Mouse (Mus musculus): ENCODE measurements around the gene Rps6kb1.

The Rps6kb1 gene

DNA sequence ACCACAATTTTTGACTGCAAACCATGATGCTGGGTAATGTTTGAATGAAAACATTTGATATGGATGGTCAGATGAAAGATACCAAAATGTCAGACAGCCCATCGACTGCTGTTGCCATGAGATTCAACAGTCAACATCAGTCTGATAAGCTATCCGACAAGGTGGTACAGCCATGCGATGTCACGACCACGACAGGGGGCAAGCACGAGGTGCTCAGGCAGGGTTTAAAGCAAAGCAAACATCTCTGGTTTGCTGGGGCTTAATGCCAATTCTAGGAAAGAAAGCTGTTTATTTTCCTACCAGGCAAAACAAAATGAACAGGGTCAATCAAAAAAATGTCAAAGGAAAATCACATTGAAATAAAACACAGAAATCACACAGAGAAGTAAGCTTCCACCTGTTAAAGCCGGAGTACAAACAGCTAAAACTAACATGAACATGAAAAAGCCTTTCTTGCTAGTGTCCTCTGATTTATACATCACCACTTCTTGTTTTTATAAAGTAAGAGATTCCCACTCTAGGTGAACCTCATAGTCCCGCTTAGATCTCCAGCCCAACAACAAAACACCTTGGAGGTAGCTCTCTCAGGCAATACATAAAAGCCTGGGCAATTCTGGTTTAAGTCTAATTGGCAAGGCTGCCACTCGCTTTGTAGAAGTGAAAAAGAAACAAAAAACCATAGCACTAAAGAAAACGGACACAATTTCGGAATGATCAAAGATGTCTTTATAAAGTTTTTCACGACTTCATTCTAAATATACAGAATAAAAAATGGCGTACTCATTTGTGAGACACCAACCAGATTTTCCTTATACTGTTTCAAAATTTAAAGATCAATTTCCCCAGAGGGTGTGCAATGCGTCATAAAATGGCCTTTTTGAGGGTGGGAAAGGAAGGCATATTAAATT lies 39.6 kb upstream of the Rps6kb1 start:
- DNase-seq (ENCODE audit: low read depth, low spot score), result no peak
- no peaks in the 10 kb centered on the region for H3K36me3 ChIP-seq (ENCODE audit: control insufficient read depth, insufficient read depth, low read length, poor library complexity, severe bottlenecking)
- no peaks in the 10 kb centered on the region for H3K27me3 ChIP-seq (ENCODE audit: control insufficient read depth, insufficient read depth, low read length, poor library complexity, severe bottlenecking)

DNA sequence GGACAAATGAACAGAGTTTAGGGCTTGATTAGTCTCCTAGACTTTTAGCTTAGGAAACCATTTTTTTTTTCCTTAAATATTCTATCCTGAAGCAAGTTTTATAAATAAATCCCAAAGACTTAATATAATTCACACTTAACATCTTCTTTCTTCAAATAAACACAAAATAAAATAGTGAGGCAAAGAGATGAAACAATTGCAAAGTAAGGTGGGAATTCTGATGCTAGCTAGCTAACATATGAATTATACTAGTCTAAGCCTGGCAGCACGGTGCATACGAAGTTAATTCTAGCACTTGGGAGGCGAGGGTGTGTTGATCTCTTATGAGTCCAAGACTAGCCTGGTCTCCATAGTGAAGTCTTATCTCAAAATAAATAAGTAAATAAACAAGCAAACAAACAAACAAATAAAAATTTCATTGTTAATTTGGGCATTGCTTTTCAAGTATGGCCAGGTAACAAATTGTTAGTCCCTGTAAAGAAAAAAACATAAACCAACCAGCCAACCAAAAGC lies 38.8 kb upstream of the Rps6kb1 start:
- no peaks in the 10 kb centered on the region for H3K27me3 ChIP-seq (ENCODE audit: control insufficient read depth, insufficient read depth, low read length, poor library complexity, severe bottlenecking)
- no peak for DNase-seq (ENCODE audit: low read depth, low spot score)
- no peaks in the 10 kb centered on the region for H3K36me3 ChIP-seq (ENCODE audit: control insufficient read depth, insufficient read depth, low read length, poor library complexity, severe bottlenecking)

DNA sequence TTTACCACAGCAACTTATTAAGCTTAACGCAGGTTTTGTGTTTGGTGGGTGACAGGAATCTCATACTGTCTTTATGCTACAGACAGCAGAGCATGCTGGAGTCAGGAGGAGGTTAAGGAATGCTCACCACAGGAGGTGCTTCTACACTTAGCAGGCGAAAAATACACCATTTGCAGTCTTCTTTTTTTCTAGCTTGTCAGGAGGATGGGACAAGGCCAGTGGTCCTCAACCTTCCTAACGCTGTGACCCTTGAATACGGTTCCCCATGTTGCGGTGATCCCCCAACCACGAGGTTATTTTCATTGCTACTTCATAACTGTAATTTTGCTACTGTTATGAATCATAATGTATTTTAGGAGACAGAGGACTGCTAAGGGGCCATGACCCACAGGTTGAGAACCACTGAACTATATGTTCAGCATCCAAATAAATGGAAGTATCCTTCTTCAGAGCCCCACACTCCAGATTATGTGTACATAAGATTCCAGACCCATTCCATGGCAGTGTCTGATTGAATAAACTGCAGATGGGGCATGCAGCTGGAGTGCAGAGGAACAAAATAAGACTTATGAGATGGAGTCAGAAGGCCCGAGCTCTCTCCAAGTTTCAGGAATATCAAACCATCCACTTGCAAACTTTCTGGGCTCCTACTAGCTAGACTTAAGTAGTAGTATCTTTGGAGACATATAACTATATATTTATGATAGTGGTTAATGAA lies 38.1 kb upstream of the Rps6kb1 start:
- H3K36me3 ChIP-seq (ENCODE audit: control insufficient read depth, insufficient read depth, low read length, poor library complexity, severe bottlenecking), result no peaks in the 10 kb centered on the region
- H3K27me3 ChIP-seq (ENCODE audit: control insufficient read depth, insufficient read depth, low read length, poor library complexity, severe bottlenecking), result no peaks in the 10 kb centered on the region
- DNase-seq (ENCODE audit: low read depth, low spot score), result no peak

DNA sequence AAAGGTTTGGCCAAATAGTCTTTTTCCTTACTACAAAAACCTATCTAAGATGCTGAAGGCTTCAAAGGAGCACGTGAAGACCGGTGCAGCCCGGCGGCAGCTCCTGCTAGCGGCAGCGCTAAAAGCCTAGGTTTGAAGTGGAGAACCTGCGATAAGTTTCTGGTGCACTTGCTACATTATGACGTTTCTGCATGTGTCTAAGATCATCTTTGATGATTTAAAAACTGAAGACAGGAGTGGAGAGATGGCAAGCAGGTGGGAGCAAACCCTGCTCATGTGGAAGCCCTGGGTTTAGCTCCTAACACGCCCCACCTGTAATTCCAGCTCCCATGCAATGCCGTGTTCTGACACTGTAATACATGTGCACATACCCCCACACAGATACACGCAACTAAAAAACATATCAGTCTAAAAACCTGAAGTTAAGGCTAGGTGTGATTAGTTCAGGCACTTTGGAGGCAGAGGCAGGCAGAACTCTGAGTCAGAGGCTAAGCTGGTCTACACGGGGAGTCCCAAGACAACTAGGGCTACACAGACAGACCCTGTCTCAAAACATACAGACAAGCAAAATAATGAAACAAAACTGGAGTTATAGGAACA lies 37.4 kb upstream of the Rps6kb1 start:
- no peak for DNase-seq (ENCODE audit: low read depth, low spot score)
- H3K36me3 ChIP-seq (ENCODE audit: control insufficient read depth, insufficient read depth, low read length, poor library complexity, severe bottlenecking), result no peaks in the 10 kb centered on the region

DNA sequence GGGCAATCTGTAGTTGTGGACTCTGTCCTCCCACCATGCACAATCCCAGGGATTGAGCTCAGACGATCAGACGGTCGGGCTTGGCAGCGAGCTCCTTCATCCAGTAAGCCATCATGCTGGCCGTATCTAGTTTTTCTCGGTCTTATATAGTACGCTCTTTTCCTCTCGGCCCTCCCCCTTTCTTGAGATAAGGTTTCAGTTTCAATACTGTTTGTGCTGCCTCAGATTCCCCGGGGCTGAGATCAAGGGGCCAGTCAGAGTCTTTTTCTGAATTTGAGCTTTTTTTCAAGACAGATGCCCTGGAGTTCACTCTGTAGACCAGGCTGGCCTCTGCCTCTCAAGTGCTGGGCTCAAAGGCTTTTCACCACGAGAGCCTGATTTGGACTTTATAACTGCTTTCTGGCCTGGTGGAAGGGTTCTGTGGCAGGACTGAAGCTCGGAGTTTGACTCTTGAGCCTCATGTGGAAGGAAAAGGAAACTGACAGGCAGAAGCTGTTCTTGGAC lies 36.7 kb upstream of the Rps6kb1 start:
- Histone ChIP-seq H3K27me3 (ENCODE audit: control insufficient read depth, insufficient read depth, low read length, poor library complexity, severe bottlenecking) (no peaks in the 10 kb centered on the region), H3K36me3 (ENCODE audit: control insufficient read depth, insufficient read depth, low read length, poor library complexity, severe bottlenecking) (no peaks in the 10 kb centered on the region)
- DNase-seq (ENCODE audit: low read depth, low spot score), result peak; percentile 79

More for the DNA sequence above, 37.4 kb upstream of the Rps6kb1 start:
- H3K27me3 ChIP-seq (ENCODE audit: control insufficient read depth, insufficient read depth, low read length, poor library complexity, severe bottlenecking), result no peaks in the 10 kb centered on the region

DNA sequence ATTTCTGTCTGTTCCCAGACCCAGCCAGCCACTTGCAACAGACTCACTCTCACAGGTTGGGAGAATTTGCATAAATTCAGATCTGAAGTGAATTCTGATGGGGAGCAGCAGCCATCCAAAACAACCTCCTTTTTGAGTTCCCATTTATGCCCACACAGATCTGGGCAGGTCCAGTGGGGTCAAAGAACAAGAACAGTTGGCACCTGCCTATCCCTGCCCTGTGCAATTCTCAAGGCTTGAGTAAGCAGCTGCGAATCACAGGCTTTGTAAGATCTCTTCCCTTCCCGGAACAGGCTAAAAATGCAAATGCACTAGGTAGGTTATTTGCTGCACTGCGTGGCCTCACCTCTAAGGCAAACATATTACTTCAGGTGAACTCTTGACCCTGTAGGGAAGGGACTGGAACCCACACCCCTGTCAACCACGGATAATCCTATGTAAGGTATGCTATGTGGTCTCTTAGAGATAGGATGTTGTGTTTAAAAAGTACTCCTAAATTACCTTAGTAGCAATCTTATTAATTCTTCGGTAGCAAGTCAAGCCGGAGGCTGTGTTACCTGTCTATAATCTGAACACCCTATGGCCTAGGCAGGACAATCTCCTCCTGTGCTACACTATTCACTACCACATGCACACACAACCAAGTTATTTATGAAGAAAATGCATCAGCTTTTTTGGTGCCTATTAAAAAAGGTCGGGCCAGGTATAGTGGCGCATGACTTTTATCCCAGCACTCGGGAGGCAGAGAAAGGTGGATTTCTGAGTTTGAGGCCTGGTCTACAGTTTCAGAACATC lies 35.9 kb upstream of the Rps6kb1 start:
- DNase-seq (ENCODE audit: low read depth, low spot score), result peak; percentile 47
- no peaks in the 10 kb centered on the region for H3K36me3 ChIP-seq (ENCODE audit: control insufficient read depth, insufficient read depth, low read length, poor library complexity, severe bottlenecking)
- H3K27me3 ChIP-seq (ENCODE audit: control insufficient read depth, insufficient read depth, low read length, poor library complexity, severe bottlenecking), result no peaks in the 10 kb centered on the region

DNA sequence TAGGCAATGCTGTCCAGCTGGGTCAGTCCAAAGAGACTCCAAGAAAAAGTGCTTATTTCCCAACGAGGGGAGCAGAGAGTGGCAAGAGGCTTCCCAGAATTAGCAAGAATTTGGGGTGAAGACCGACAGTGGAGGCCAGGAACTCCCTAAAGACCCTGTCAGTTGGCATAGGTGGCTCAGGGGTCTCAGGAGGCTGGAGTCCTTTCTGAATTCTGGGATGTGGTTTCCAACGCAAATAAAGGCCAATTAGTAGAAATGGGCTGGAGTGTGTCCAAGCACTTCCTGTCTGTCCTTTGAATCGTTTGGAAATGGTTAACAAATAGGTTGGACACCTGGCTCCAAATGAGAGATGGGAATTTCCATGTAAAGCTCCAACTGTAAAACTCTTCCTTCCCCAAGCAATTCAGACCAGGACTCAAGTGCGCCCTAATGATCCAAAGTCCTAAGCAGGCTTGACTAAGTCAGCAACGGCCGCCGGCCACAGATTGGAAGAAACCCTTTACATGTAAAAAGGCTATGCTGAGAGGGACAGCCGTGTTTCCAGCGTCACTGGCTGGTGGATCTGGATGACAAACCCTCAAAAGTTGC lies 35.2 kb upstream of the Rps6kb1 start:
- Histone ChIP-seq H3K36me3 (ENCODE audit: control insufficient read depth, insufficient read depth, low read length, poor library complexity, severe bottlenecking) (no peaks in the 10 kb centered on the region), H3K27me3 (ENCODE audit: control insufficient read depth, insufficient read depth, low read length, poor library complexity, severe bottlenecking) (no peaks in the 10 kb centered on the region)
- no peak for DNase-seq (ENCODE audit: low read depth, low spot score)

DNA sequence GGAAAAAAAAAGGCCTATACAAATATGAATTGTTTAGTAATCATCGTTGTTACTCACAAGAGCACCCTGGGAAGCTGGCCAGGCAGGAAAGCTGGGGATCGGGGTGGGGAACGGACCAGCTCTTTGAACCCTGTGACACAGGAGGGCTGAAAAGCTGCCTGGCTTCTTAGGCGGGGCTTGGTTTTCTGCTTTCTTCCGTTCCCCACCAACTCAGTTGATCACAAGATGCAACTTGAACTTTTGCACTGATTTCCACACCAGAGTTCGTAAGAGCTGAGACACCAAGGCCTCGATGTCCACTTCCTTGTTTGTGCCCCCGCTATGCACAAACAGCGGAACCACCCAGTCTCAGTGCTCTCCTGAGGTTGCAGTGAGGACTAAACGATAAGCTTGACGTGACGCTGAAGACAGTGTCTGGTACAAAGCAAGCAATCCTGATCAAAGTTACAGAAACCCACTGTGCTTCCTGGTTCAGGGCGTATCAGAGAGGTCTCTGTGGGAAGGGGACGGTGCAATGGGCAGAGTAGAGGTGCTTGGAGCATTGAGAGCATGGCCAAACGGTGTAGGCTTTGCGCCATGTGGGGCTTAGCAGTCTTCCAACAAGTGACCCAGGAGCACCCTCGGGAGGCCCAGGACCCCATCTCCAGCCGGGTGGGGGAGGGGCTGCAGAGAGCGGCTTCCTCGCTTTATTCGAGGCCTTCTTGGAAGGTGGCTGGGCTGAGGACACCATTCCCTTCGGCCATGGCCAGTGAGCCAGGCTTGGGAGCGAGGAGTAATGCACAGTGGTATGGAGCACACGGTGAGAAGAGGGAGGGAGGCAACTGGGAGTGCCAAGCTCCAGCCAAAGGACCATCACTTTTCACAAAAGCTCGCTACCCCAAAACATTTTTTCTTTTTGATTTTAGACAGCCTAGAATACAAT lies 34.5 kb upstream of the Rps6kb1 start:
- no peaks in the 10 kb centered on the region for H3K36me3 ChIP-seq (ENCODE audit: control insufficient read depth, insufficient read depth, low read length, poor library complexity, severe bottlenecking)
- no peak for DNase-seq (ENCODE audit: low read depth, low spot score)
- H3K27me3 ChIP-seq (ENCODE audit: control insufficient read depth, insufficient read depth, low read length, poor library complexity, severe bottlenecking), result no peaks in the 10 kb centered on the region

DNA sequence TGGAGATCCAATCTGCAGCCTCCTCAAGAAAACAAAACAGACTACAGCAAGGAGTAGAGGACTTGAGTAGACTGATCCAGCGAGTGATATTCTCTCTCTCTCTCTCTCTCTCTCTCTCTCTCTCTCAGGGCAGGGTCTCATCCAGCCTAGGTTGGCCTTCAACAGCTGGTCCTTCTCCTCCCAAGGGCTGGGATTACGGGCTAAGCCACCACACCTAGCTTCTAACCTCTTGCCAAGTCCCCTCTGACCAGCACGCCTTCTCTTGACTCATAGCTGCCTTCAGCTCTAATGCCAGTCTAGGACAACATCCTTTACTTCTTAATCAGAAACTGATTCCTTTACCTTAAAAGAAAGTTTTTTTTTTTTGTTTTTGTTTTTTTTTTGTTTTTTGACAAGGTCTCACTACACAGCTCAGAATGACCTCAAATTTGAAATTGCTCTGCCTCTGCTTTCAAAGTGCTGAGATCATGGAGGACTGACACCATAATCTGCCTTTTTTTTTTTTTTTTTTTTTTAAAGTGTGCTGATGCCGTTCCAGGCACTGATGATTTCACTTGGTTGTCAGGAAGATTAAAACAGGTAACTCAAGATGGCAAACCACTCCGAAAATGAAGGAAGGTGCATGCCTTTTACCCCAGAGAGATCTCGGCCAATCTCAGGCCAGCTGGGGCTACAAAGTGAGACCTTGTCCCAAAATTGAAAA lies 33.7 kb upstream of the Rps6kb1 start:
- Histone ChIP-seq H3K36me3 (ENCODE audit: control insufficient read depth, insufficient read depth, low read length, poor library complexity, severe bottlenecking) (no peaks in the 10 kb centered on the region), H3K27me3 (ENCODE audit: control insufficient read depth, insufficient read depth, low read length, poor library complexity, severe bottlenecking) (no peaks in the 10 kb centered on the region)
- no peak for DNase-seq (ENCODE audit: low read depth, low spot score)

DNA sequence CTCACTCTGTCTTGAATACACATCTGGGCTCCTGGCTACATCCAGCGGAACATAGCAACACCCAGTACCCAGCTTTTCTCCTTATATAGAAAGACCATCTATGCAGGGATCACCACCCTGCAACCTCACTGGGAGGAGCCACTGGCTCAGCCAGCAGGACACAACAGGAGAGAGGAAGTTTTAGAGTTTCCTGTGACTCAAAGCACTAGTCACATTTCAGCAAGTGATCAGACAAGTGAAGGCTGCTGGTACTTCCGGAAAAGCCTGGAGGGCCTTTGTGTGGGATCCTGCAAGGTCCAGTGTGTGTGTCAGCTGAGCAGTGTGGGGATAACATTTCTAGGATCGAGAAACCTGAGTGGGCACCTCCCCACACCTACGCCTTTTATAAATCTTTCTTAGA lies 32.6 kb upstream of the Rps6kb1 start:
- Histone ChIP-seq H3K27me3 (ENCODE audit: control insufficient read depth, insufficient read depth, low read length, poor library complexity, severe bottlenecking) (no peaks in the 10 kb centered on the region), H3K36me3 (ENCODE audit: control insufficient read depth, insufficient read depth, low read length, poor library complexity, severe bottlenecking) (no peaks in the 10 kb centered on the region)
- no peak for DNase-seq (ENCODE audit: low read depth, low spot score)

DNA sequence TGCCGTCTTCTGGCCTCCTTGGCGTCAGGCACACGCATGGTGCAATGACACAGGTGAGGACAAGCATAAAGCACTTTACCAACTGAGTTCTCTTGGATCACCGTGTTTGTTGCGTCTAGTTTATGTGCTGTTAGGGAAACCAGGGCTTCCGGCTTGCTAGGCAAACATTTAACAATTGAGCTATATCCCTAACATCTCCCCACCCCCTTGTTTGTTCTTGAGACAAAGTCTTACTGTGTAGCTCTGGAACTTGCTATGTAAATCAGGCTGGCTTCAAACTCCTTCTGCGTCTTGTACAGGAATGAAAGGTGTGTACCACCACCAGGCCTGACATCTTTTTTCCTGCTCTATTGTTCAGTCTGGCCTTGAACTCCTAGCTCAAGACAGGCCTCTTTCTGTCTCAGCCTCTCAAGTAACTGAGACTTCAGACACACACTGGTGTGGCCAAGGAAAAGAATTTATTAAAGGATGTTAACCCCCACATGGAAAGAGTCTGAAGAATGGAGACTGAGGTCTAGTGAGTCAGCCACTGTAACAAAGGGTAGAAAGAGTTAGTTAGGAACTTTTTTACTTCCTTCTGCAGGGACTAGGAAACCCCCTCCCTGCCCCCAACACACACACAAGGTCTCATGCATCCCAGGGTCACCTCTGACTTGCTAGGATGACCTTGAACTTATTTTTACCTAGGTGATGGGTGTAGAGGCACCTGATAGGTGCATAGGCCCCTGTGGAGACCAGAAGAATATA lies 31.2 kb upstream of the Rps6kb1 start:
- H3K27me3 ChIP-seq (ENCODE audit: control insufficient read depth, insufficient read depth, low read length, poor library complexity, severe bottlenecking), result no peaks in the 10 kb centered on the region
- H3K36me3 ChIP-seq (ENCODE audit: control insufficient read depth, insufficient read depth, low read length, poor library complexity, severe bottlenecking), result no peaks in the 10 kb centered on the region; the same call in 1 of the 2 replicates
- DNase-seq (ENCODE audit: low read depth, low spot score), result no peak

DNA sequence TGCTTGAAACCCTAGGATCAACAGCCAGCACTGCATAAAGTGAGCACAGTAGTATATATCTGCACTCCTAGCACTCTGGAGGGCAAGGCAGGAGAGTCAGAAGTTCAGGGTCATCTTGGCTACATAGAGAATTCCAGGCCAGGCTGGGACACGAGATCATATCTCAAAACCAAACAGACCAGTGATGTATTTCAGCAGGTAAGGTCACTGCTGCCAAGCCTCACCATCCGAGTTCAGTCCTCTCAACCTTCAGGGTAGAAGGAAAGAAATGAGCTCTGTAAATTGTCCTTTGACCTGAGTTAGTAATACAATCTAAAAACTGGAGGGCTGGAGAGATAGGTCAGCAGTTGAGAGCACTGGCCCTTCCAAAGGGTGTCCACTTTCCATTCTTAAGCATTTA lies 29.8 kb upstream of the Rps6kb1 start:
- Histone ChIP-seq H3K27me3 (ENCODE audit: control insufficient read depth, insufficient read depth, low read length, poor library complexity, severe bottlenecking) (no peaks in the 10 kb centered on the region), H3K36me3 (ENCODE audit: control insufficient read depth, insufficient read depth, low read length, poor library complexity, severe bottlenecking) (no peaks in the 10 kb centered on the region; the same call in 1 of the 2 replicates)
- no peak for DNase-seq (ENCODE audit: low read depth, low spot score)
